Comparison of ENCODE assay signal across 8 mouse cellular contexts in genomic region chr11:43425166-43425709, GRCm38 (mm10). TPM values are rescaled to one million over a fixed set of nuclear protein-coding genes. Genes with fewer than 3 reads are reported as not detected.
DNase-seq lines count a peak whose midpoint lies in the region; ATAC-seq and TF ChIP-seq lines count a peak whose summit lies in the region.

No protein-coding gene starts in this region.

- 92% methylated on average over 9 of the region's 9 CpGs for WGBS in kidney, postnatal 0 days
- 94% methylated on average over 9 of the region's 9 CpGs for WGBS in embryonic facial prominence, embryonic 11.5 days
- WGBS in intestine, embryonic 14.5 days, result 83% methylated on average over 9 of the region's 9 CpGs
- 92% methylated on average over 9 of the region's 9 CpGs for WGBS in midbrain, postnatal 0 days

- H3K9me3 ChIP-seq in kidney, postnatal 0 days (replicated peaks; ENCODE audit: low read length), result no peaks in the 10 kb centered on the region
- H3K9me3 ChIP-seq in embryonic facial prominence, embryonic 11.5 days (replicated peaks; ENCODE audit: control insufficient read depth, low read length), result no peaks in the 10 kb centered on the region
- H3K9me3 ChIP-seq in intestine, embryonic 14.5 days (ENCODE audit: control insufficient read depth, low read length), result no peaks in the 10 kb centered on the region
- H3K9me3 ChIP-seq in midbrain, postnatal 0 days (ENCODE audit: low read length), result no peaks in the 10 kb centered on the region

- peak overlapping the region; percentile 57 for H3K4me2 ChIP-seq in kidney, postnatal 0 days (ENCODE audit: low read length)
- H3K4me2 ChIP-seq in embryonic facial prominence, embryonic 11.5 days (ENCODE audit: low read depth, low read length), result no peak overlapping the region
- peak overlapping the region; percentile 55 for H3K4me2 ChIP-seq in intestine, embryonic 14.5 days (ENCODE audit: low read length)
- H3K4me2 ChIP-seq in midbrain, postnatal 0 days (ENCODE audit: low read depth, low read length, poor library complexity, severe bottlenecking), result peak overlapping the region; percentile 63

- peak overlapping the region; percentile 58; the same call in 1 of the 2 replicates for H3K4me3 ChIP-seq in kidney, postnatal 0 days (replicated peaks; ENCODE audit: low read depth, low read length)
- peak overlapping the region; percentile 48 for H3K4me3 ChIP-seq in embryonic facial prominence, embryonic 11.5 days (ENCODE audit: low read depth, low read length)
- peak overlapping the region; percentile 63 for H3K4me3 ChIP-seq in intestine, embryonic 14.5 days (ENCODE audit: low read depth, low read length)
- peak overlapping the region; percentile 53; the same call in 1 of the 2 replicates for H3K4me3 ChIP-seq in midbrain, postnatal 0 days (ENCODE audit: low read depth, low read length)

- H3K4me1 ChIP-seq in kidney, postnatal 0 days (replicated peaks; ENCODE audit: insufficient read depth, low read length), result peaks cover 13% of the 10 kb centered on the region
- H3K4me1 ChIP-seq in embryonic facial prominence, embryonic 11.5 days (ENCODE audit: control insufficient read depth, insufficient read depth, low read length), result 0 out of 2 replicates have a peak, but pooled peaks cover 2% of the 10 kb centered on the region
- H3K4me1 ChIP-seq in intestine, embryonic 14.5 days (replicated peaks; ENCODE audit: control insufficient read depth, insufficient read depth, low read length), result peaks cover 10% of the 10 kb centered on the region; the same call in 1 of the 2 replicates
- no peaks in the 10 kb centered on the region for H3K4me1 ChIP-seq in midbrain, postnatal 0 days (ENCODE audit: insufficient read depth, low read length)

- H3K9ac ChIP-seq in kidney, postnatal 0 days (ENCODE audit: low read depth, low read length), result no peak overlapping the region; the same call in 1 of the 2 replicates
- no peak overlapping the region; the same call in 1 of the 2 replicates for H3K9ac ChIP-seq in embryonic facial prominence, embryonic 11.5 days (replicated peaks; ENCODE audit: low read length)
- no peak overlapping the region for H3K9ac ChIP-seq in intestine, embryonic 14.5 days (ENCODE audit: low read length)
- H3K9ac ChIP-seq in midbrain, postnatal 0 days (replicated peaks; ENCODE audit: low read length, poor library complexity, severe bottlenecking), result no peak overlapping the region

- H3K27ac ChIP-seq in kidney, postnatal 0 days, result no peak overlapping the region
- H3K27ac ChIP-seq in embryonic facial prominence, embryonic 11.5 days (replicated peaks; ENCODE audit: low read depth, low read length), result no peak overlapping the region
- no peak overlapping the region for H3K27ac ChIP-seq in intestine, embryonic 14.5 days (ENCODE audit: low read depth)
- H3K27ac ChIP-seq in midbrain, postnatal 0 days (ENCODE audit: low read depth, low read length), result no peak overlapping the region

- no peaks in the 10 kb centered on the region for H3K27me3 ChIP-seq in kidney, postnatal 0 days (ENCODE audit: insufficient read depth, low read length)
- H3K27me3 ChIP-seq in embryonic facial prominence, embryonic 11.5 days (ENCODE audit: control insufficient read depth, insufficient read depth, low read length), result no peaks in the 10 kb centered on the region
- H3K27me3 ChIP-seq in intestine, embryonic 14.5 days (replicated peaks; ENCODE audit: control insufficient read depth, insufficient read depth, low read length), result no peaks in the 10 kb centered on the region
- no peaks in the 10 kb centered on the region for H3K27me3 ChIP-seq in midbrain, postnatal 0 days (ENCODE audit: insufficient read depth, low read length)

- peaks cover 20% of the 10 kb centered on the region; the same call in 1 of the 2 replicates for H3K36me3 ChIP-seq in kidney, postnatal 0 days (ENCODE audit: insufficient read depth, low read length)
- H3K36me3 ChIP-seq in embryonic facial prominence, embryonic 11.5 days (replicated peaks; ENCODE audit: control insufficient read depth, insufficient read depth, low read depth, low read length), result no peaks in the 10 kb centered on the region
- 0 out of 2 replicates have a peak, but pooled peaks cover 6% of the 10 kb centered on the region for H3K36me3 ChIP-seq in intestine, embryonic 14.5 days (ENCODE audit: control insufficient read depth, insufficient read depth, low read length)
- H3K36me3 ChIP-seq in midbrain, postnatal 0 days (ENCODE audit: insufficient read depth, low read length), result no peaks in the 10 kb centered on the region

- ATAC-seq in kidney, postnatal 0 days (replicated peaks; ENCODE audit: low FRiP score, low read depth), result no peak
- no peak for ATAC-seq in embryonic facial prominence, embryonic 11.5 days (replicated peaks; ENCODE audit: insufficient number of reproducible peaks, low FRiP score, low TSS enrichment, low read depth)
- ATAC-seq in intestine, embryonic 14.5 days (replicated peaks; ENCODE audit: low FRiP score, low TSS enrichment, low read depth), result peak; percentile 50
- no peak; the same call in 1 of the 2 replicates for ATAC-seq in midbrain, postnatal 0 days (ENCODE audit: low FRiP score)
- no peak; the same call in 1 of the 2 replicates for ATAC-seq in megakaryocyte-erythroid progenitor cell, adult 5-6 weeks (replicated peaks; ENCODE audit: low FRiP score, low TSS enrichment, poor library complexity, severe bottlenecking)

- TF ChIP-seq CTCF in kidney, postnatal 0 days (IDR thresholded peaks at IDR 0.05; ENCODE audit: low read depth), result no peak
- TF ChIP-seq CTCF in midbrain, postnatal 0 days (IDR thresholded peaks at IDR 0.05), result no peak

- DNase-seq in kidney, postnatal 0 days (ENCODE audit: low spot score), result no peak
- DNase-seq in kidney, postnatal 14 days, result no peak
- no peak for DNase-seq in embryonic facial prominence, embryonic 11.5 days (ENCODE audit: low spot score)
- peak; percentile 51 for DNase-seq in intestine, embryonic 14.5 days (ENCODE audit: low spot score)
- DNase-seq in midbrain, postnatal 0 days (ENCODE audit: low spot score), result no peak
- DNase-seq in right cerebral cortex, postnatal 14 days, result no peak
- no peak for DNase-seq in ovary, postnatal 10 days (ENCODE audit: low spot score)

RNA-seq across cellular contexts. Expression of gene Pttg1, which starts 0.8 kb away (rescaled TPM):
- 170 and 180 TPM in 2 replicates for polyA plus RNA-seq in kidney, postnatal 0 days (2015; fragmentation: Nextera tagmentation; extraction: Ambion mirVana)
- polyA plus RNA-seq in embryonic facial prominence, embryonic 11.5 days (2014; fragmentation: Nextera tagmentation; extraction: Ambion mirVana), result 98.7 and 106 TPM in 2 replicates
- polyA plus RNA-seq in intestine, embryonic 14.5 days (2014; fragmentation: Nextera tagmentation; extraction: Ambion mirVana), result 67.1 and 70.7 TPM in 2 replicates
- total RNA-seq in midbrain, postnatal 0 days (2014; rRNA removed), result 51.9 TPM in 2 replicates
- 74.3 and 79.3 TPM in 2 replicates for polyA plus RNA-seq in midbrain, postnatal 0 days (2015; fragmentation: Nextera tagmentation; extraction: Ambion mirVana)
- 64.6 and 84.7 TPM in 2 replicates for total RNA-seq in megakaryocyte-erythroid progenitor cell, adult 5-6 weeks (2014; fragmentation: Nextera tagmentation)
- total RNA-seq in megakaryocyte-erythroid progenitor cell, adult 5-6 weeks (2017), result 59.5 and 64.9 TPM in 2 replicates

RNA-seq across cellular contexts. Expression of gene Slu7, which starts 8.3 kb away (rescaled TPM):
- polyA plus RNA-seq in kidney, postnatal 0 days (2015; fragmentation: Nextera tagmentation; extraction: Ambion mirVana), result 62.6 and 64.0 TPM in 2 replicates
- polyA plus RNA-seq in embryonic facial prominence, embryonic 11.5 days (2014; fragmentation: Nextera tagmentation; extraction: Ambion mirVana), result 62.2 and 68.5 TPM in 2 replicates
- polyA plus RNA-seq in intestine, embryonic 14.5 days (2014; fragmentation: Nextera tagmentation; extraction: Ambion mirVana), result 45.0 and 55.6 TPM in 2 replicates
- total RNA-seq in midbrain, postnatal 0 days (2014; rRNA removed), result 16.5 and 21.3 TPM in 2 replicates
- 55.4 and 58.3 TPM in 2 replicates for polyA plus RNA-seq in midbrain, postnatal 0 days (2015; fragmentation: Nextera tagmentation; extraction: Ambion mirVana)
- 16.9 and 28.6 TPM in 2 replicates for total RNA-seq in megakaryocyte-erythroid progenitor cell, adult 5-6 weeks (2014; fragmentation: Nextera tagmentation)
- total RNA-seq in megakaryocyte-erythroid progenitor cell, adult 5-6 weeks (2017), result 72.0 and 83.0 TPM in 2 replicates

RNA-seq across cellular contexts. Expression of gene C1qtnf2, which starts 48.8 kb away (rescaled TPM):
- polyA plus RNA-seq in kidney, postnatal 0 days (2015; fragmentation: Nextera tagmentation; extraction: Ambion mirVana), result 27.2 and 28.0 TPM in 2 replicates
- 2.2 and 2.9 TPM in 2 replicates for polyA plus RNA-seq in embryonic facial prominence, embryonic 11.5 days (2014; fragmentation: Nextera tagmentation; extraction: Ambion mirVana)
- polyA plus RNA-seq in intestine, embryonic 14.5 days (2014; fragmentation: Nextera tagmentation; extraction: Ambion mirVana), result 5.0 and 5.9 TPM in 2 replicates
- total RNA-seq in midbrain, postnatal 0 days (2014; rRNA removed), result 15.0 and 15.9 TPM in 2 replicates
- 21.4 and 22.4 TPM in 2 replicates for polyA plus RNA-seq in midbrain, postnatal 0 days (2015; fragmentation: Nextera tagmentation; extraction: Ambion mirVana)
- not detected in 2 replicates for total RNA-seq in megakaryocyte-erythroid progenitor cell, adult 5-6 weeks (2014; fragmentation: Nextera tagmentation)
- not detected in 2 replicates for total RNA-seq in megakaryocyte-erythroid progenitor cell, adult 5-6 weeks (2017)
